Mouse (Mus musculus) bone marrow macrophage, adult 2 months (primary cell): ENCODE results near the gene Map3k20.

Experiments used
- CTCF ChIP-seq: IDR thresholded peaks from 2 replicates; pipeline ENCODE4 v1.5.1; 2012; ENCODE audit warnings: low read depth, mild to moderate bottlenecking, low read length, moderate library complexity
- POLR2A ChIP-seq: IDR thresholded peaks from 2 replicates; pipeline ENCODE4 v1.6.1; 2012; ENCODE audit warnings: mild to moderate bottlenecking, low read depth, low read length, borderline replicate concordance

DNA sequence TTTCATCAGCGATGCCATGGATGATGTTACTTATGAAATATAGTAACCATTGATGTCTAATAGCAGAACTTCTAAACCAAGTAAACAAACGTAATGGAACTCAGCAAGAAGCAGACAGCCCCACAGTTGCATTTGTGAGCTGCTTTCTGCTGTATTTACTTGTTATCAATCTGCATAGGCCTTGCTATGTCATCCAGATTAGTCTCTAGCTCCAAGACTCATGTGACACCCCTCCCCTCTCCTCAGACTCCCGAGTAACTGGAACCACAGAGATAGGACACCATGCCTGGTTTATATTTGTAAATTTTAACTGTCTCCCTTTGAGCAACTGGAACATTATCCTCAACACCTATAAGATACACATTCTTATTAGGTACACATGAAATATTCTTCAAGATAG lies 51.4 kb downstream of the Map3k20 start:
- no peak for TF ChIP-seq POLR2A
- TF ChIP-seq CTCF = no peak
